Mouse (Mus musculus): ENCODE data around the gene Papolb. TPM values are rescaled to one million over a fixed set of nuclear protein-coding genes. Genes with fewer than 3 reads are reported as not detected.

Papolb gene
- not detected in 4 replicates for total RNA-seq (2023)

DNA sequence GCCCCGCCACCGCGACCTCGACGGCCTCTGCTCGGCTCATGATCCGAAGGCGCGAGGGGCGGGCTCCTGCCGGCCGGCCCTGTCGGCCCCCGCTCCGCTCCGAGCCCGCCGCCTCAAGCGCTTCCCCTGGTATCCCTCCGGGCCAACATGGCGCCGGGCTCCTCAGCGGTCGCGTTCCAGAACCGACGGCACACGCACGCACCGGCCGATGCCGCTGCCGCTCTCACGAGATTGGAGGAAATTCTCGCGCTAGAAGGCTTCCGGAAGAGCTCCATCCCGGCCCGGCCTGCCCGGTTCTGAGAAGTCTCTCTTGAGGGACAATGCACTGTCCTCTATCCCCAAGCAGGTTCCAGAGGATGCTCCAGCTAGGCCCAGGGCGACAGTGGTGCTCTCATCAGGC is at the start of gene Papolb:
TSS of gene Papolb (minus strand) at position 162 of the 400 bp plus-strand sequence.

DNA sequence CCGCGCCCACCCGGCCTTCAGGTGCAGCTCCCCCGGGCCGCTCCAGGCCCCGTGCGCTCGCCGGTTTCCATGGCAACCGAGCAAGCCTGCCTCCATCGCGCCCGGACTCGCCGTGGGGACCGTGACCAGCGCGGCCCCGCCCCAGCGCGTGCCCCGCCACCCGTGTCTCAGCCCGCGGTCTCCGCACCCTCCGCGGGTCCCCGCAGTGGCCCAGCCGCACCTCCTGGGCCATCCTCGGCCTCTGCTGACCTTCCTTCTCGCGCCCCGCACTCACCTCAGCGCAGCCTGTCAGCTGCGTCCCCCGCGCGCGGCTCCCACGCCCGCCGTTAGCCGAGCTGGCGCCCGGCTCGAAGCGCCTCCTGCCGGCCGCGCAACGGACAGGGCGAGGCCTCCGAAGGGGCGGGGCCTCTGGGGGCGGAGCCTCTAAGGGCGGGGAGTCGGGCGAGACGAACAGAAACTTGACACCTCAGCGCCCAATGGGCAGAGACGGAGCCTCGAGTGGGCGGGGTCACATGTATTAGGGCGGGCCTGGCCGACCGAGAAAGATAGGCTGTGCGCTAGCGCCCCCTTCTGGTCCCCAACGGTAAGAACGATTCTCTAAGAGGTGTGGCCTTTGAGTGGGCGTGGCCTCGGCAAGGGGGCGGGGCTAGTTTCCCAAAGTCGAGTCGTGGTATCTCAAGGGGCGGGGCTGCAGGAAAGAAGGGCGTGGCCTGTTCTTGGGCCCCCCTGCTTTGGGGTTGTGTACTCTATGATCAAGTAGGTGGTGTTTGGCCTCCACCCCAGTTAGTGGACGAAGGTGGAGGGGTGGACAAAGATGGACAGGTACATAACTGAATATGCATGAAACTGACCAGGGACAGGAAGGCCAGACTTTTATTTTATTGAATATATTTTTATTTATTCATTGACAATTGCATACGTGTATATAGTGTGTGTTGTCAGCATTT is 21.1 kb upstream of the Papolb start, which contains the start of gene Radil:
TSS of gene Radil (minus strand) at position 393 of the 947 bp plus-strand sequence.

Other genes starting within 250 kb of the Papolb start
- 67.2 to 78.2 TPM (median 72.9 TPM) in 4 replicates for gene Foxk1, start 128.6 kb downstream of the Papolb start, total RNA-seq (2023)
- gene Ap5z1, start 66.1 kb downstream of the Papolb start, total RNA-seq (2023), result 39.2 to 52.4 TPM (median 41.2 TPM) in 4 replicates
- not detected in 4 replicates for gene Radil, start 21.0 kb upstream of the Papolb start, total RNA-seq (2023)
- not detected in 4 replicates for gene Mmd2, start 78.7 kb upstream of the Papolb start, total RNA-seq (2023)
- 66.7 to 71.1 TPM (median 68.7 TPM) in 4 replicates for gene Wipi2, start 97.6 kb upstream of the Papolb start, total RNA-seq (2023)
- gene Slc29a4, start 162.4 kb upstream of the Papolb start, total RNA-seq (2023), result 4.4 to 6.5 TPM (median 4.6 TPM) in 4 replicates